Mouse (Mus musculus) adipocyte (in vitro differentiated cells): Measurements from ENCODE around the gene Fras1.

ENCODE experiments used
- DNase-seq: peaks from one replicate; pipeline ENCODE4 v3.0.0-alpha.2; 2016; ENCODE audit warnings: low spot score

Fras1 gene

DNA sequence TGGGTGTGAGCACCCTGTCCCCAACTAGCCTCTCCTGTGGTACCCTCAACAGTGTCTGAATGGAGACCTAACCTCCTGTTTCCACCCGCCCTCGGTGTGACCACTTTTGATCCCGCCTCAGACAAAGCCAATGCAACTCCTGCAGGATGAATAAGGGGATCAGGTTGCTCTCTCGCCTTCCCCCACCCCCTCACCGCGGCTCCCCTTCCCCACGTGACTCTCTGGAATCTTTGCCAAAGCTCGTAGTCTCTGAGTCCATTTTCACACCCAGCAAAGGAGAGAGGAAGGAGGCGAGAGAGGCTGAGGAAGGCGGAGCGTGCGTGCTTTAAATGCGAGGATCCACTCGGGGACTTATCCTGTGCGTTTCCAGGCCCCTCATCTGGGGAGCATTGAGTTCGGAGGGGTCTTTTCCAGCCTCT, at the start of gene Fras1:
Gene Fras1 (plus strand): TSS at position 389 of the 419 bp plus-strand sequence.
- no peak for DNase-seq

- DNase-seq = no peak
Measured at GRCm38 (mm10) chr5:96331048-96331737, 42.6 kb upstream of the Fras1 start.

GRCm38 (mm10) chr5:96331738-96332070, 42.1 kb upstream of the Fras1 start:
- no peak for DNase-seq

DNA sequence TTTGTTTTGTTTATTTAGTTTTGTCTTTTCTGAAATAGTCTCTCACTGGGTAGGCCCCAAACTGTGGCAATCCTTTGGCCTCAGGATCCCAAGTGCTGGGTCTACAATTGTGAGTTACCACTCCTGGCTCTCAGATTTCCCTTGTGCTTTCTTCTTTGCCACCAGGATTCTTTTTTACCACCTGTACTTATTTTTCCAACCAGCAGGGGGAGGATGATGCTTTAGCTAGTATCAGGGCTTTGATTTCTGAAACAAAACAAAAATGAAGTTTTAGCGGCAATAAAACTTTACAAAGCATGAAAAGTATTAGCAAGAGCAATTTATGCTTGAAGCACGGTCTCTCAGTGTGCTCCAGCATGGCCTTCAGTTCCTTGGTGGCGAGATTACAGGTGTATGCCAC, 39.8 kb upstream of the Fras1 start:
- DNase-seq = peak; percentile 69

- no peak for DNase-seq
Measured at GRCm38 (mm10) chr5:96340564-96340963, 33.2 kb upstream of the Fras1 start.

DNA sequence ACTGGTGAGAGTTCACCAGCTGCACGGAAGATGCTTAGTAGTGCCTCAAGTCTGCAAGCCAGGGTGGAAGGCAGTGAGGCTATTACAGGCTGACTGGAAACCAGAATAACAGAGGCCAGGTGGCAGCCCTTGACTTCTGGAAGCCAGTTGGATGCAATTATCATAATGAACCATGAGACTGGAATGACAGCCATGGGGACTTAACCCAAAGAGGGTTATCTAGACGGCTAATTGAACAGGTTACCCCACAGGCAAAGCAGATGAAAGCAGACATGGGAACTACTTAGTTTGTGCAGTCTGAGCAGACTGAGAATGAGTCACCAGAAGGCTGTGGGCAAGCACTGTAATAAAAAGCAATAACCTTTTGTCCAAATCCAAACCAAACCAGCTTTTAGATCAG, 28.8 kb upstream of the Fras1 start:
- peak; percentile 4 for DNase-seq

- DNase-seq = no peak
Measured at GRCm38 (mm10) chr5:96351963-96352362, 21.8 kb upstream of the Fras1 start.

DNA sequence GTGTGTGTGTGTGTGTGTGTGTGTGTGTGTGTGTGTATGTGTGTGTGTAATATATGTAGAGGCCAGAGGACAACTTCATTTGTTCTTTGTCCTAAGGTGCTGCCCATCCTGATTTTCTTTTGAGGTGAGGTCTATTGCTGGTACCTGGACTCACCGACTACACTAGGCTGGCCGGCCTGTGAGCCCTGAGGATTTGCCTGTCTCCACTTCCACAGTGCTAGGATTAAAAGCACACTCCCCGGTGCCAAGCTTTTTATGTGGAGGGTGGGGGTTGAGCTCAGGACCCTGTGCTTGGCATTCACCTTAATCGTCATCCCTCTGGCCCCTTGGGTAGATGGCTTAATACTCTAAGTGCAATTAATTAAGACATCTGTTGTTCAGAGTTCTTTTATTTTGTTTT, 9.8 kb upstream of the Fras1 start:
- no peak for DNase-seq

DNA sequence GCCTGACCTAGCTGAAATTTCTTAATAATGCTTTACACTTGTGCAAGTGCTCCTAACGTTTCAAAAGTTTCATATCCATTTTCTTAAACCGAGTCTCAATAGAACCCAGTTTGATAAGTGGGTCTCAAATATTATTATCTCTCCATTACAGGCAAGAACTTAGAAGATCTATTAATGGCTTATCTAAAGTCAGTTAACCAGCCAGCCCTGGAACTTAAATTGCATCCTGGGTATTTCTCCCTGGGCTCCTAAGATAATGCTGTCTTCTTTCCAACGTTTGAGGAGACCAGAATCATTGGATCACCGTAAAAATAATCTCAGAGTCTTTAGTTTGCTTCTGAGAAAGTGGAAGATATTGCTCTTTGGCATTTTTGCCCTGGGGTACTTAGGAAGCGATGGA, 8.2 kb upstream of the Fras1 start:
- no peak for DNase-seq

DNA sequence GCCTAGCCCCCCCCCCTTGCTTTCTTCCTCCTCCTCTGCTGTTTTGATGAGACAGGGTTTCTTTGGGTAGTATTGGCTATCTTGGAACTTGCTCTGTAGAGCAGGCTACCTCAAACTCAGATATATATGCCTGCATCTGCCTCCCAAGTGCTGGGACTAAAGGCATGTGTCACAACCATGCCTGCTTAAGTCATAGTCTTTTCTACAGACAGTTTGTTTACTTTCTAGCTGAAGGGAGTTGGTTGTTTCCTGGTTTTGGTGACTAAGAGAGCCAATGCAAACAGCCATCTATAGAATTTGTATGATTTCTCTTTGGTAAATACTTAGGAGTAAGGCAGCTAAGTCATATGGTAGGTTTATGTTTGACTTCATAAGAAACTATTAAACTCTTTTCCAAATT, 6.5 kb upstream of the Fras1 start:
- DNase-seq = no peak

DNA sequence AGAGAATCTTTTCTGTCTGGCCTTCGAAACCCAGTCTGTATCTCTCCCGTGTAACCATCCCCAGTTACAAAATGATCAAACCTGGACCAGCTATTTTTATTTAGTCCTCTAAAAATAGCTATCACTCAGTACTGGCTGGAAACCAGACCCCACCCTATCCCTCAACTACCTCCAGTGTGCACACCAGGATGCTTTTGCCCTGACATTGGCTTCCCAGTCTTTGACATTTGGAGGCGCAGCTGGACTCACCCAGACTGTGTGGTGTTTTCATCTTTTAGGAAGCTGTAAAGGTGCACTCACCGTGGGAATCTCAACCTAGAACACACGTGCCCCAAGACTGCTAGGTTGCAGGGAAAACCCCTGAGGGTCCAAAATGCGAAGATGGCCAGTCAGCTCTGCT, 649 bp upstream of the Fras1 start:
- no peak for DNase-seq

DNA sequence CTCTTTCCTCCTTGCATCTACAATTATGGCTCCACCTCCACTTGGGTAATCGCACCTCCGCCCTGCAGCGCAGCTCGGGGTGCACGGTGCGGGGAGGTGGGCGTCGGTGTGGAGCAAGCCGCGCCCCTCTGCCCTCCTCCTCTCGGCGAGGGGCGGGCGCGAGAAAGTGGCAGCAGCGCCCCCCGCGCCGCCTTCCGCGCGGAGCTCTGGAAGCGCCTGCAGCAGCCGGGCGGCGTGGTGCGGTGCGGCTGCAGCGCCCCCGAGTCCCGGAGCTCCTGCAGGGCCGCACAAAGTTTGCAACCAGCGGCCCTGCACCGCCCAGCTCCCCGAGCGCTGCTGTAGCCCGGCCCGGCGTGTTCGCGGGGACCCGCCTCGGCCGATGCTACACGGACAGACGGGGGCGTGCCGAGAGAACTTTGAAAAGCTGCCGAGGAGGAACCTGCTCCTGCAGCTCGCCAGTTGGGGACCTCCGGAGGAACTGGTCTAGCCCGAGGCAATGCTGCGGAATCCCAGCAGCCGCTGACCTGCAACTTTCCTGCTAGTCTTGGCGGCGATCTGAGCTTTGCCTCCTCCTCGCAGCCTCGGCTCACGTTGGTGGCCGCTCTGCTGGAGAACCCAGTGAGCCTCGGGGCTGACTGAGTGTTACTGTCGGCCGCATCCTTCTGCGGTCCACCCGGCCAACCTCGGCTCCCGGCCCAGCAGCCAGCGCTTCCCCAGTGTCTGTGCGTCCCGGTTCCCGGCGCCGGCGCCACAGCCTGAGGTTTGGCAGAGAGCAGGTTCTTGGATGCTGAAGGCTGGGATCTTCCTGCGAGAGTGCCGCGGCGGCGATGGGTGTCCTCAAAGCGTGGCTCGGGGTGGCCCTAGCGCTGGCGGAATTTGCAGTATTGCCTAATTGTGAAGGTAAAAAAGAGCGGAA, 489 bp downstream of the Fras1 start:
- no peak for DNase-seq

DNA sequence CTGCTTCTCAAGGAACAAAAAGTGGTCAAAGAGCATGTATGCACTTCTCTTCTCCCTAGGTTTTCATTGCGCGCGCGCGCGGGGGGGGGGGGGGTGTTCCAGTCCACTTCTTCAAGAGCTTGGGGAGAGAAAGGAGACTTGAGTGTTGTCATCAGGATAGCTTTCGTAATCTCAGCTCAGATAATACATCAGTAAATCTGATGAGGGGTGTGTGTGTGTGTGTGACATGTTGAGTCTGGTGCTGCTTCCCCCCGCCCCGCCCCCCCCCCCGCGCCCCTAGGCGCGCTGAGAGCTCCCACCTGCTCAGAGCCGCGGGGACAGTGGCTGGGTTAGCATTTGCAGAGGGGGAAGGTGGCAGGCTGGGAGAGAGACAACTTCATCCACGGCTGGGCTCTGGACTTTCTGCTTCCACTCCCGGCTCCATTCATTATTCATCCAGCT, 1.7 kb downstream of the Fras1 start:
- no peak for DNase-seq

GRCm38 (mm10) chr5:96376216-96376615, 2.5 kb downstream of the Fras1 start:
- DNase-seq = no peak

- no peak for DNase-seq
Measured at GRCm38 (mm10) chr5:96386138-96386933, 12.6 kb downstream of the Fras1 start.

- no peak for DNase-seq
Measured at GRCm38 (mm10) chr5:96388306-96388705, 14.6 kb downstream of the Fras1 start.

- no peak for DNase-seq
Measured at GRCm38 (mm10) chr5:96389963-96390623, 16.3 kb downstream of the Fras1 start.

GRCm38 (mm10) chr5:96391086-96391485, 17.3 kb downstream of the Fras1 start:
- no peak for DNase-seq

- DNase-seq = no peak
Measured at GRCm38 (mm10) chr5:96394947-96395346, 21.2 kb downstream of the Fras1 start.

- no peak for DNase-seq
Measured at GRCm38 (mm10) chr5:96395786-96396650, 22.3 kb downstream of the Fras1 start.

- no peak for DNase-seq
Measured at GRCm38 (mm10) chr5:96402555-96402954, 28.8 kb downstream of the Fras1 start.
